Mouse (Mus musculus): ENCODE data around the gene Prickle1.

GRCm38 (mm10) chr15:93459422-93459821 lies 136.3 kb downstream of the Prickle1 start:
- TF ChIP-seq CTCF (IDR thresholded peaks at IDR 0.05; ENCODE audit: extremely low read depth, insufficient read length, insufficient replicate concordance, low read depth, low read length) (no peak), POLR2A (IDR thresholded peaks at IDR 0.05; ENCODE audit: low read depth, low read length) (no peak)

Measured in small intestine, adult 2 months (tissue).